Mouse (Mus musculus) embryonic facial prominence, embryonic 15.5 days (tissue): ENCODE results near the gene Ccdc116. TPM values are rescaled to one million over a fixed set of nuclear protein-coding genes. Genes with fewer than 3 reads are reported as not detected.
A peak's percentile ranks its signal among the peaks of the same experiment; 100 is the strongest.
"Not testable (repeated sequence)": the region's sequence is repeated elsewhere in the genome, so short reads cannot be mapped to it uniquely, and the experiment has no call there.

ENCODE experiments used
- ATAC-seq: fragments of 200-750 bp; cut with Nextera tagmentation; 2 replicates; pipeline ENCODE4 v1.8.0; 2017; ENCODE audit warnings: low read depth, moderate TSS enrichment; ENCODE audit not compliant: insufficient number of reproducible peaks, low FRiP score, low TSS enrichment
- H3K27ac ChIP-seq: fragments of 300-500 bp; sonication (generic); replicated peaks from 2 replicates; pipeline ENCODE4 v1.5.1; 2015; ENCODE audit warnings: mild to moderate bottlenecking, inconsistent platforms
- H3K27me3 ChIP-seq: fragments of 300-500 bp; sonication (generic); 2 replicates; pipeline ENCODE4 v1.6.1; 2015; ENCODE audit warnings: inconsistent platforms
- H3K36me3 ChIP-seq: fragments of 300-500 bp; sonication (generic); 2 replicates; pipeline ENCODE4 v1.6.1; 2015; ENCODE audit warnings: mild to moderate bottlenecking, inconsistent platforms
- H3K4me1 ChIP-seq: fragments of 300-500 bp; sonication (generic); 2 replicates; pipeline ENCODE4 v1.6.1; 2015; ENCODE audit warnings: inconsistent platforms
- H3K4me2 ChIP-seq: fragments of 300-500 bp; sonication (generic); replicated peaks from 2 replicates; pipeline ENCODE4 v1.6.1; 2015; ENCODE audit warnings: mild to moderate bottlenecking, inconsistent platforms
- H3K4me3 ChIP-seq: fragments of 300-500 bp; sonication (generic); replicated peaks from 2 replicates; pipeline ENCODE4 v1.5.1; 2015; ENCODE audit warnings: mild to moderate bottlenecking, inconsistent platforms
- H3K9ac ChIP-seq: fragments of 300-500 bp; sonication (generic); 2 replicates; pipeline ENCODE4 v1.6.1; 2015; ENCODE audit warnings: inconsistent platforms
- H3K9me3 ChIP-seq: fragments of 300-500 bp; sonication (generic); replicated peaks from 2 replicates; pipeline ENCODE4 v1.6.1; 2016; ENCODE audit warnings: inconsistent platforms
- WGBS: fragments of 180-500 bp; shearing (Covaris S2); methylation state at CpG from one replicate; pipeline ENCODE4 v1.1.7; 2015; 5-methylcytosine and 5-hydroxymethylcytosine counted together
- polyA plus RNA-seq: library from polyadenylated mRNA; unstranded; fragments of >200 nt; fragmentation: Nextera tagmentation; extraction: Ambion mirVana; gene quantifications from 2 replicates; pipeline ENCODE4 v1.2.1, GENCODE M21; 2015

Gene Ccdc116
- polyA plus RNA-seq = 0.80 and 1.2 TPM in 2 replicates

- H3K4me3 ChIP-seq = peak within 1 kb of the TSS; percentile 60
- H3K27me3 ChIP-seq = no peaks in the 10 kb centered on the region
- H3K4me1 ChIP-seq = peaks cover 17% of the 10 kb centered on the region
- ATAC-seq = peak; percentile 77
- H3K9ac ChIP-seq = peak within 1 kb of the TSS; percentile 26
- under 1% methylated on average over 34 of the region's 34 CpGs for WGBS
- no peaks in the 10 kb centered on the region for H3K9me3 ChIP-seq
- H3K4me2 ChIP-seq = peak within 1 kb of the TSS; percentile 94
- H3K36me3 ChIP-seq = peaks cover 6% of the 10 kb centered on the region; the same call in 1 of the 2 replicates
- no peak within 1 kb of the TSS for H3K27ac ChIP-seq
Observed at GRCm38 (mm10) chr16:17146772-17147235, at the start of gene Ccdc116. TSS of gene Ccdc116 (minus strand) at chr16:17147229.

DNA sequence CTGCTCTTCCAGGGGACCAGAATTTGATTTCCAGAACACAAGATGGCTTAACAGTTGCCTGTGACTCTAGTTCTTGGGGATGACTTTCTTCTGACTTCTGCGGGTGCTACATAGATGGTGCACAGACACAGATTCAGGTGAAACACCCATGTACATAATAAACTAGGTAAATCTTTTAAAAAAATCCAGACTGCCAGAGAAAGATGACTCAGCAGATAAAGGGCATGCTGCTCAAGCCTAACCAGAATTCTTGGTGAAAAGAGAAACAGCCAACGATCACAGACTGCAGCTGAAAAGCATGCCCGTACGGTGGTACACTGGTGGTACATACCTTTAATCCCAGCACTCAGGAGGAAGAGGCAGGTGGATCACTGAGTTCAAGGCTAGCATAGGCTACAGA is 46.8 kb upstream of the Ccdc116 start:
- no peak for ATAC-seq
- Histone ChIP-seq H3K9me3 (no peaks in the 10 kb centered on the region), H3K36me3 (peaks cover 13% of the 10 kb centered on the region; the same call in 1 of the 2 replicates), H3K27ac (no peak overlapping the region), H3K4me2 (no peak overlapping the region), H3K4me3 (no peak overlapping the region), H3K27me3 (no peaks in the 10 kb centered on the region), H3K9ac (no peak overlapping the region), H3K4me1 (no peaks in the 10 kb centered on the region)
- 85% methylated on average over 4 of the region's 4 CpGs for WGBS

DNA sequence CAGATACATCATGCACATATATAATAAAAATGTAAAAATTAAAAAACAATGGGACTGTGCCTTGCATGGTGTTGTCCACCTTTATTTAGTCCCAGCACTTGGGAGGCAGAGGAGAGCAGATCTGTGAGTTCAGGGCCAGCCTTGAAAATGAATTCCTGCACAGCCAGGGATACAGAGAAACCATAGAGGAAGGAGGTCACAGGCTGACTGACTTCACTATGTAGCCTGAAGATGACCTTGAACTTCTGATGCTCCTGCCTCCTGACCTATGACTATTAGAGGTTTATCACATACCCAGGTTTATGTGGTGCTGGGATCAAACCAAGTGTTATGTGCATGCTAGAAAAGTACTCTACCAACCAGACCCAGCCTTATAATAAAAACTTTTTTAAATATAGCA is 38.4 kb upstream of the Ccdc116 start:
- no peaks in the 10 kb centered on the region for H3K4me1 ChIP-seq
- no peak overlapping the region for H3K4me2 ChIP-seq
- H3K9me3 ChIP-seq = no peaks in the 10 kb centered on the region
- no peak overlapping the region for H3K9ac ChIP-seq
- H3K4me3 ChIP-seq = no peak overlapping the region
- H3K27me3 ChIP-seq = no peaks in the 10 kb centered on the region
- no peak for ATAC-seq
- H3K27ac ChIP-seq = no peak overlapping the region
- peaks cover 13% of the 10 kb centered on the region for H3K36me3 ChIP-seq

DNA sequence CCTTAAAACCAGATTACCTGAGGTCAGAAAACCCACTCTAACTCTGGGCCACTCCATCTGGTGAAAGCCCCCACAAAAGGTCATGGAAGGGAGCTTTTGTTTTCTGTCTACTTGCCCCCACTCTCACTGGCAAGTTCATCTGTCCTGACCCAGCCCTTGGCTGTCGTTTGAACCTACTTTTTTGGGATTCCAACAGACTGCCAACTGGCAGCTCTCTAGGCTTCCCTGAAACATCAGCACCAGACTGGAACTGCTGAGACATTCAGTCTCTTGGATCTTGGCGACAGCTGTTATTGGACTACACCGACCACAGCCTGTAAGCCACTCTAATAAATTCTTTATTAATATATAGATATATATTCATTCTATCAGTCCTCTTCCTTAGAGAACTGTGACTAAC is 36.0 kb upstream of the Ccdc116 start:
- WGBS = 77% methylated on average over 3 of the region's 3 CpGs
- H3K4me3 ChIP-seq = no peak overlapping the region

DNA sequence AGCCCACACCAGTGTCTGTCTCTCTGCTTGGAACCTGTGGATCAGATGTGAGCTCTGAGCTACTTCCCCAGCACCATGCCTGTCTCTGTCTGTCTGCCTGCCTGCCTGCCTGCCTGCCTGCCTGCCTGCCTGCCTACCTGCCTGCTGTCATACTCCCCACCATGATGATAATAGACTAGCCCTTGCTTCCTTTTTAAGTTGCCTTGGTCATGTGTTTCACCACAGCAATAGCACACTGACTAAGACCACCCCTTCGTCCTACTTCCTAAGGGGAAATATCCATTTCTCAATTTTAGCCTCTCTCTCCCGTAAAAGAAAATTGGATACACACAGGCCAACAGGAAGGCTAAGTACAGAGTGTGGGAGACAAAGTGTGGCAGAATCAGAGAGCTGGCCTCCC is 35.1 kb upstream of the Ccdc116 start:
- Histone ChIP-seq H3K4me1 (no peaks in the 10 kb centered on the region), H3K9ac (no peak overlapping the region), H3K9me3 (no peaks in the 10 kb centered on the region), H3K36me3 (peaks cover 24% of the 10 kb centered on the region), H3K4me2 (no peak overlapping the region), H3K27ac (no peak overlapping the region), H3K27me3 (no peaks in the 10 kb centered on the region), H3K4me3 (no peak overlapping the region)
- 74% methylated on average over 2 of the region's 2 CpGs for WGBS
- ATAC-seq = no peak

More for the DNA sequence above, 36.0 kb upstream of the Ccdc116 start:
- H3K9me3 ChIP-seq = no peaks in the 10 kb centered on the region
- ATAC-seq = no peak
- H3K9ac ChIP-seq = no peak overlapping the region
- H3K4me2 ChIP-seq = no peak overlapping the region
- no peak overlapping the region for H3K27ac ChIP-seq
- no peaks in the 10 kb centered on the region for H3K4me1 ChIP-seq
- peaks cover 19% of the 10 kb centered on the region for H3K36me3 ChIP-seq
- no peaks in the 10 kb centered on the region for H3K27me3 ChIP-seq

DNA sequence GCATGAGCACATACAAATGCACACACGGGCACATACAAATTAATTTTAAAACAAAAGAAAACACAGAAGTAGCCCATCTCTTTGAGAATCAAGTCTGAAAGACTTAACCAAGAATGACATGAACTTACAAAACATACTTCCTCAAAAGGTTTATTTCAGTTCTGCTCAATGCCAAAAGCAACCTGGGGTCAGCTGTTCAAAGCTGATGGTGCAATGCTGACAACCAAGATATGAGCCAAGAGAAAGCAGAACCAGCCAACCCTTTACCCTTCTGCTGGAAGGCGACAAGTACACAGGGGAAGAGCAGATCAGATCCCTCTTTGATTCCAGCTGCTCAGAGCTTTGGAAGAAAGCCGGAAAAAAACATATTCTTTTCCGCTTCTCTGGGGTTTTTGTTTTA is 34.4 kb upstream of the Ccdc116 start:
- H3K4me3 ChIP-seq = no peak overlapping the region
- H3K4me2 ChIP-seq = no peak overlapping the region
- H3K36me3 ChIP-seq = peaks cover 20% of the 10 kb centered on the region; the same call in 1 of the 2 replicates
- no peaks in the 10 kb centered on the region for H3K4me1 ChIP-seq
- no peak overlapping the region for H3K9ac ChIP-seq
- H3K9me3 ChIP-seq = no peaks in the 10 kb centered on the region
- no peaks in the 10 kb centered on the region for H3K27me3 ChIP-seq
- no peak overlapping the region for H3K27ac ChIP-seq
- no peak for ATAC-seq
- WGBS = 81% methylated on average over 4 of the region's 4 CpGs

DNA sequence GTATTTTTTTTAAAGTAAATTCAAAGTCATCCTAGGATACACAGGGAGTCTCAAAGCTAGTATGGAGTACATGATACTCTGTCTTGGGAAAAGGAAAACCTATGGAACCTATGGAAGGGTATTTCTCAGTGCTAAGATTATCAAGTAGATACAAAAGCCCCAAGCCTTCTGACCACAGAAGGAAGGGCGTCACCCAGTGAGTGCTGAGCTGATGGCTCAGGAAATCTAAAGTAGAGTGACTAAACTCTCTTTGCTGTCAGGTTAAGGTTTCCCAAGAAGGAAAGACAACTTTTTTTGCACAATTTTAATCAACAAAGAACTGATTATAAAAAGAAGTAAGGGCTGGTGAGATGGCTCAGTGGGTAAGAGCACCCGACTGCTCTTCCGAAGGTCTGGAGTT is 32.7 kb upstream of the Ccdc116 start:
- Histone ChIP-seq H3K27ac (no peak overlapping the region), H3K9me3 (no peaks in the 10 kb centered on the region), H3K27me3 (no peaks in the 10 kb centered on the region), H3K4me3 (no peak overlapping the region), H3K9ac (no peak overlapping the region), H3K4me1 (no peaks in the 10 kb centered on the region), H3K36me3 (peaks cover 23% of the 10 kb centered on the region), H3K4me2 (no peak overlapping the region)
- ATAC-seq = no peak
- 92% methylated on average over 3 of the region's 3 CpGs for WGBS

GRCm38 (mm10) chr16:17177623-17178170 is 30.7 kb upstream of the Ccdc116 start:
- H3K36me3 ChIP-seq = peaks cover 40% of the 10 kb centered on the region
- ATAC-seq = no peak
- no peaks in the 10 kb centered on the region for H3K9me3 ChIP-seq
- no peaks in the 10 kb centered on the region for H3K27me3 ChIP-seq
- H3K4me2 ChIP-seq = no peak overlapping the region
- no peak overlapping the region for H3K27ac ChIP-seq
- no peak overlapping the region for H3K9ac ChIP-seq
- no peak overlapping the region for H3K4me3 ChIP-seq
- 94% methylated on average over 1 of the region's 1 CpGs for WGBS
- H3K4me1 ChIP-seq = no peaks in the 10 kb centered on the region

- Histone ChIP-seq H3K36me3 (peaks cover 57% of the 10 kb centered on the region), H3K27ac (no peak overlapping the region), H3K4me1 (no peaks in the 10 kb centered on the region), H3K9ac (no peak overlapping the region), H3K4me3 (no peak overlapping the region), H3K27me3 (no peaks in the 10 kb centered on the region), H3K9me3 (no peaks in the 10 kb centered on the region), H3K4me2 (no peak overlapping the region)
- WGBS = 85% methylated on average over 2 of the region's 2 CpGs
- no peak for ATAC-seq
Observed at GRCm38 (mm10) chr16:17175765-17176164, 28.7 kb upstream of the Ccdc116 start.

DNA sequence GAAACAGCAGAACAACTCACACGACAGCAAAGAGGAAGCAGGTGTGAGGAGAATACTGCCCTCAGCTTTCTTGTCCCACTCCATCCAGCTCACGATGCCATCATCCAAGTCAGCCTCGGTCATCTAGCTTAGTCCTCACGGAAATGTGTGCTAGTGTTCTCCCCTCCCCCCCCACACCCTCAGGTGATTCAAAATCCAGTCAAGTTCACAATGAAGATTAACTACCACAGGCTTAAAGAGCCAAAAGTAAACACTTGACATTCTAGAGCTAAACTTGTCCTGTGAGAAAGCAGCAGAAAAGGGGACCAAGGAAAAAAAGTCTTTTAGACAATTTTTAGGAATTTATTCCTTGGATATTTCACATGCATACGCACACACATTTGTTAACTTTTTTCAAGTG is 21.0 kb upstream of the Ccdc116 start:
- Histone ChIP-seq H3K27ac (no peak overlapping the region), H3K9me3 (no peaks in the 10 kb centered on the region), H3K36me3 (peaks cover 43% of the 10 kb centered on the region), H3K9ac (no peak overlapping the region), H3K27me3 (no peaks in the 10 kb centered on the region), H3K4me2 (no peak overlapping the region), H3K4me1 (no peaks in the 10 kb centered on the region), H3K4me3 (no peak overlapping the region)
- ATAC-seq = no peak
- WGBS = 78% methylated on average over 5 of the region's 5 CpGs

DNA sequence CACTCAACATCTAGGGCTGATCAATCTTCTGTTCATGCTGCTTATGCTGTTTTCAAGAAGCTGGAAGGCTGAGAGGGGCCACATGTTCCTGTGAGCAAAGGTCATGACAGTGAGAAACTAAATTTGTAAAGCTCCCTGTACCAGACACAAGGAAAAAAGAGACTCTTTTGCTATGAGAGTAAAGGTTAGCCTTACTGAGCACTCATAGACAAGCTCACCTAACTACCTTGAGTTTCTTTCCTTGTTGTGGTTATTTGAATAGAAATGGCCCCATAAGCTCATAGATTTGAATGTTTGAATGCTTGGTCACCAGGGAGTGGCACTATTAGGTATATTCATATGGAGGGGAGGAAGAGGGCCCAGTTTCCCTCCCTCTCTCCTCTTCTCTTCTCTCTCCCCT is 20.1 kb upstream of the Ccdc116 start:
- no peak overlapping the region for H3K4me2 ChIP-seq
- no peaks in the 10 kb centered on the region for H3K9me3 ChIP-seq
- no peak overlapping the region for H3K9ac ChIP-seq
- peaks cover 36% of the 10 kb centered on the region for H3K36me3 ChIP-seq
- no peak overlapping the region for H3K4me3 ChIP-seq
- no peaks in the 10 kb centered on the region for H3K4me1 ChIP-seq
- H3K27me3 ChIP-seq = no peaks in the 10 kb centered on the region
- no peak overlapping the region for H3K27ac ChIP-seq
- ATAC-seq = no peak

DNA sequence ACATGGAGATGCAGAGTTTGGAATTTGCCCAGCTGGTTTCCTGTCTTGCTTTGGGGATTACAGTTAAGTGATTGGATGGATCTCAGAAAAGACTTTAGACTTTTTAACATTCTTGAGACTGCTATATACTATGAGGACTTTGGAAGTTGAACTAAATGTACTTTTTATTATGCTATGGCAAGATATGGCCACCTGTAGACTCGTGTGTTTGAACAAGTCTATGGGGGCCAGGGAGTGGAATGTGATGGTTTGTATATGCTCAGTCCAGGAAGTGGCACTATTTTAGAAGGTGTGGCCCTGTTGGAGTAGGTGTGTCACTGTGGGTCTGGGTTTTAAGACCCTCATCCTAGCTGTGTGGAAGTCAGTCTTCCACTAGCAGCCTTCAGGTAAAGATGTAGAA is 18.4 kb upstream of the Ccdc116 start:
- H3K4me3 ChIP-seq, ATAC-seq, H3K4me1 ChIP-seq, H3K9ac ChIP-seq, H3K4me2 ChIP-seq, H3K9me3 ChIP-seq, H3K27me3 ChIP-seq, H3K27ac ChIP-seq: not testable (repeated sequence)
- 89% methylated on average over 1 of the region's 1 CpGs for WGBS
- peaks cover 24% of the 10 kb centered on the region for H3K36me3 ChIP-seq
